Mouse (Mus musculus) kidney, postnatal 0 days (tissue): ENCODE measurements at regions not wholly inside any gene's neighbourhood (a gene's known extent, or its start where the extent isn't known, plus 50 kb on each side); places are given as distances from the start of the nearest gene placed in this dataset.

Experiments
- ATAC-seq: fragments of 200-750 bp; cut with Nextera tagmentation; replicated peaks from 2 replicates; pipeline ENCODE4 v1.8.0; 2017; ENCODE audit warnings: low read depth, moderate number of reproducible peaks, moderate TSS enrichment, moderate library complexity; ENCODE audit not compliant: low FRiP score
- DNase-seq: peaks from one replicate; pipeline ENCODE4 v3.0.0-alpha.2; 2016; ENCODE audit warnings: low spot score
- H3K27ac ChIP-seq: fragments of 300-500 bp; sonication (generic); 2 replicates; pipeline ENCODE4 v1.5.1; 2014; ENCODE audit warnings: mild to moderate bottlenecking
- H3K27me3 ChIP-seq: fragments of 300-500 bp; sonication (generic); 2 replicates; pipeline ENCODE4 v1.6.1; 2014; ENCODE audit warnings: low read length, mixed read lengths; ENCODE audit not compliant: insufficient read depth
- H3K36me3 ChIP-seq: fragments of 300-500 bp; sonication (generic); 2 replicates; pipeline ENCODE4 v1.6.1; 2014; ENCODE audit warnings: low read length, mixed read lengths; ENCODE audit not compliant: insufficient read depth
- H3K4me1 ChIP-seq: fragments of 300-500 bp; sonication (generic); replicated peaks from 2 replicates; pipeline ENCODE4 v1.6.1; 2014; ENCODE audit warnings: antibody characterized with exemption, low read length, mixed read lengths; ENCODE audit not compliant: insufficient read depth
- H3K4me2 ChIP-seq: fragments of 300-500 bp; sonication (generic); 2 replicates; pipeline ENCODE4 v1.6.1; 2014; ENCODE audit warnings: mild to moderate bottlenecking, low read length, moderate library complexity, mixed read lengths
- H3K4me3 ChIP-seq: fragments of 300-500 bp; sonication (generic); replicated peaks from 2 replicates; pipeline ENCODE4 v1.5.1; 2014; ENCODE audit warnings: low read depth, low read length
- H3K9ac ChIP-seq: fragments of 300-500 bp; sonication (generic); 2 replicates; pipeline ENCODE4 v1.6.1; 2014; ENCODE audit warnings: low read depth, low read length
- H3K9me3 ChIP-seq: fragments of 300-500 bp; sonication (generic); replicated peaks from 2 replicates; pipeline ENCODE4 v1.6.1; 2016; ENCODE audit warnings: low read length, inconsistent platforms, mixed read lengths
- CTCF ChIP-seq: IDR thresholded peaks from 2 replicates; pipeline ENCODE4 v1.5.1; 2016; ENCODE audit warnings: antibody characterized with exemption, low read depth, mild to moderate bottlenecking, moderate library complexity
- WGBS: fragments of 180-500 bp; shearing (Covaris S2); extraction: QIAGEN DNeasy Blood & Tissue Kit; methylation state at CpG from one replicate; pipeline ENCODE4 v1.1.7; 2014; 5-methylcytosine and 5-hydroxymethylcytosine counted together

DNA sequence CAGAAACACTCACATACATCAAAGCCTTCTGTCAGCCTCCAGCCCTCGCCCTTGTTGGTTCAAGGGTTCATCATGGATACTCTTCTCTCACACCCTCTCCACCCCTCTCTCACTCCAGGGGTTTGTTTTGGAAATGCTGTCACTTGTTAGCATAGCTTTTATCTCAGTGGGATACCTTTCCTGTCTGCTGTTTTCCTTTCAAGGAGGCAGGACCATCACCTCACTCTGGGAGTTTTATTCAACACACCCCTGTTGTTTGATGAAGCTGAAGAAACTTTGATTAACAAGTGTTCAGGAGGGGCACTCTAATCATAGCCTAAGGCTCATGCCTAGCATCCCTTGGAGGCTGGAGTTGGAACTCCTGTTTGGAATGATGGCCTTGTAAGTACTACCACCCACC lies 95.7 kb upstream of the Slc7a14 start:
- no peaks in the 10 kb centered on the region for H3K9me3 ChIP-seq
- 13% methylated on average over 1 of the region's 1 CpGs for WGBS
- no peak overlapping the region for H3K4me2 ChIP-seq
- ATAC-seq (no peak), DNase-seq (no peak)
- H3K27me3 ChIP-seq = no peaks in the 10 kb centered on the region
- H3K4me1 ChIP-seq = no peaks in the 10 kb centered on the region
- TF ChIP-seq CTCF = no peak
- no peak overlapping the region for H3K27ac ChIP-seq
- no peaks in the 10 kb centered on the region for H3K36me3 ChIP-seq
- no peak overlapping the region for H3K4me3 ChIP-seq
- H3K9ac ChIP-seq = no peak overlapping the region

GRCm38 (mm10) chr3:31399136-31399535 lies 89.0 kb upstream of the Slc7a14 start:
- no peaks in the 10 kb centered on the region for H3K36me3 ChIP-seq
- no peak overlapping the region for H3K9ac ChIP-seq
- no peak overlapping the region for H3K27ac ChIP-seq
- no peaks in the 10 kb centered on the region for H3K4me1 ChIP-seq
- no peak for DNase-seq
- TF ChIP-seq CTCF = no peak
- no peak overlapping the region for H3K4me2 ChIP-seq
- WGBS = 73% methylated on average over 2 of the region's 2 CpGs
- H3K9me3 ChIP-seq = no peaks in the 10 kb centered on the region
- H3K4me3 ChIP-seq = no peak overlapping the region
- ATAC-seq = no peak
- no peaks in the 10 kb centered on the region for H3K27me3 ChIP-seq

- TF ChIP-seq CTCF = no peak
- no peak for ATAC-seq
Measured at GRCm38 (mm10) chr3:31394533-31394932, 84.4 kb upstream of the Slc7a14 start.

GRCm38 (mm10) chr3:31389955-31390354 lies 79.8 kb upstream of the Slc7a14 start:
- DNase-seq (peak; percentile 15), ATAC-seq (no peak)
- Histone ChIP-seq H3K4me1 (no peaks in the 10 kb centered on the region), H3K9ac (no peak overlapping the region), H3K27me3 (no peaks in the 10 kb centered on the region), H3K36me3 (no peaks in the 10 kb centered on the region), H3K9me3 (no peaks in the 10 kb centered on the region), H3K4me3 (no peak overlapping the region), H3K27ac (no peak overlapping the region), H3K4me2 (no peak overlapping the region)
- TF ChIP-seq CTCF = no peak
- 60% methylated on average over 2 of the region's 2 CpGs for WGBS

More at GRCm38 (mm10) chr3:31394533-31394932, 84.4 kb upstream of the Slc7a14 start:
- Histone ChIP-seq H3K4me1 (no peaks in the 10 kb centered on the region), H3K4me2 (no peak overlapping the region), H3K9me3 (no peaks in the 10 kb centered on the region), H3K27ac (no peak overlapping the region), H3K9ac (no peak overlapping the region), H3K27me3 (no peaks in the 10 kb centered on the region), H3K4me3 (no peak overlapping the region), H3K36me3 (no peaks in the 10 kb centered on the region)
- no peak for DNase-seq
- WGBS = 92% methylated on average over 4 of the region's 4 CpGs

DNA sequence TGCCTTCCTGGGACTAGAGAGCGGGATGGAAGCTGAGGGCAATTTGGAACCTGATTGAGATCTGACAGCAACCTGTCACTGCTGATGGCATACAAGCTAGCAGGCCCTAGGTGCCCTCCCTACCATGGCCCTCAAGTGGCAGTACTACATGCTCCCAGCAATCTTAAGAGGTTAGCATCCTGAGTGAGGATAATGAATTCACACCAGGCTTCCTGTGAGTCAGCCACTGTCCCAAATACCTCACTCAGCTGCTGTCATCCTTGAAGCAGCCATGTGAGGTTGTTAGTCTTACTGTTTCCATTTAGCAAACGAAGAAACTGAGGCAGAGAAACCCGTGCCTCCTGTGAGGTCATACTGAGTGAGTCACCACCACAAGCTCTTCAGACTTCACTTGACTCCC lies 65.5 kb upstream of the Slc7a14 start:
- TF ChIP-seq CTCF = no peak
- H3K4me2 ChIP-seq = no peak overlapping the region
- H3K27ac ChIP-seq = no peak overlapping the region
- no peaks in the 10 kb centered on the region for H3K4me1 ChIP-seq
- ATAC-seq (no peak), DNase-seq (no peak)
- no peaks in the 10 kb centered on the region for H3K27me3 ChIP-seq
- no peaks in the 10 kb centered on the region for H3K36me3 ChIP-seq
- no peak overlapping the region for H3K4me3 ChIP-seq
- H3K9ac ChIP-seq = no peak overlapping the region
- WGBS = 85% methylated on average over 3 of the region's 3 CpGs
- no peaks in the 10 kb centered on the region for H3K9me3 ChIP-seq

DNA sequence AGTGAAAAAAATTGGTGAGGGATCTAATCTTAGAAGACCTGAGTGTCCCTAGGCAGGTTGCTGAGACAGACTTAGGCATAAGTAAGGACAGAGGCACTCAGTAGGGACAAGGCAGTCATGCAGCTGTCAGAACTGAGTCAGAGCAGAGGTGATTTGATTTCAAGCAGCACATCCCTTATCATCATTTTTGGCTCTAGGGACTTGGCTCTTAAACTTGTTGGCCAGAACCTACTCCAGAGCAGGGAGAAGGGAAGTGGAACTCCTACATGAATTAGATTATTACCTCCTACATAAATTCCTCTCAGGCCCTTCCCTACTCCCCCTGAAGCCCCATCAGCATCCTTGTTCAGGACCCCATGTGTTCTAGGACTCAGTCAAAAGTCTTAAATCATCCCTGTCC lies 63.9 kb upstream of the Slc7a14 start:
- Histone ChIP-seq H3K4me3 (no peak overlapping the region), H3K4me2 (no peak overlapping the region), H3K9me3 (no peaks in the 10 kb centered on the region), H3K4me1 (no peaks in the 10 kb centered on the region), H3K36me3 (no peaks in the 10 kb centered on the region), H3K9ac (no peak overlapping the region), H3K27me3 (no peaks in the 10 kb centered on the region), H3K27ac (no peak overlapping the region)
- DNase-seq = no peak
- TF ChIP-seq CTCF = no peak
- no peak for ATAC-seq

DNA sequence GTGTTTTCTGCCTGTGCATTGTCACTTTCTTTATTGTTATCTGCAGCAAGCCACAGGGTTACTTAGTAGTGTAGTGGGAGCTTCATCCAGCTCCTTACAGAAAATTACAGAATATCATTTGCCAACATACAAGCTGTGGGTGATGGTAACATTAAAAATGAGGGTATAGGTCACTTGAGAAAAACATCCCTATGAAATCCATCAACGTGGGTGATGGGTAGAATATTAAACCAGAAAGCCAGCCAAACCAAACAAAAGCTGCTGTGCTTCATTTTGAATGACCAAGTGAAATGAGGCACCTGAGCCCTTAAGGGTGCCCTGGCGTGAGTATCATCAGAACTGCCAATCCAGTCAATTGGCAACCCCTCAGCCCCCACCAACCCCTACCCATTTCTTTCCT lies 58.1 kb upstream of the Slc7a14 start:
- no peaks in the 10 kb centered on the region for H3K9me3 ChIP-seq
- H3K27ac ChIP-seq = no peak overlapping the region
- H3K4me3 ChIP-seq = no peak overlapping the region
- TF ChIP-seq CTCF = no peak
- H3K27me3 ChIP-seq = no peaks in the 10 kb centered on the region
- ATAC-seq (no peak), DNase-seq (no peak)
- 51% methylated on average over 2 of the region's 2 CpGs for WGBS
- H3K36me3 ChIP-seq = no peaks in the 10 kb centered on the region
- H3K9ac ChIP-seq = no peak overlapping the region
- no peaks in the 10 kb centered on the region for H3K4me1 ChIP-seq
- H3K4me2 ChIP-seq = no peak overlapping the region
